Mouse (Mus musculus): ENCODE data around the gene Fsd2. TPM values are rescaled to one million over a fixed set of nuclear protein-coding genes. Genes with fewer than 3 reads are reported as not detected.

Gene Fsd2
- polyA plus RNA-seq, 1 experiment from 2014 or later: 52.6 TPM

- peaks cover 93% of the 10 kb centered on the region for H3K36me3 ChIP-seq
- no peak overlapping the region for H3K4me2 ChIP-seq
- no peak overlapping the region for H3K9ac ChIP-seq
- ATAC-seq (ENCODE audit: extremely low read depth, insufficient number of reproducible peaks, low FRiP score, low TSS enrichment): no peak
- 36% methylated on average over 2 of the region's 2 CpGs for WGBS
- no peak overlapping the region for H3K4me3 ChIP-seq
- no peaks in the 10 kb centered on the region for H3K4me1 ChIP-seq
- no peak overlapping the region for H3K27ac ChIP-seq (replicated peaks)
- no peaks in the 10 kb centered on the region for H3K27me3 ChIP-seq (replicated peaks)
- H3K9me3 ChIP-seq: 0 out of 2 replicates have a peak, but pooled peaks cover 2% of the 10 kb centered on the region
Observed at GRCm38 (mm10) chr7:81539565-81539964, 27.2 kb downstream of the Fsd2 start.

DNA sequence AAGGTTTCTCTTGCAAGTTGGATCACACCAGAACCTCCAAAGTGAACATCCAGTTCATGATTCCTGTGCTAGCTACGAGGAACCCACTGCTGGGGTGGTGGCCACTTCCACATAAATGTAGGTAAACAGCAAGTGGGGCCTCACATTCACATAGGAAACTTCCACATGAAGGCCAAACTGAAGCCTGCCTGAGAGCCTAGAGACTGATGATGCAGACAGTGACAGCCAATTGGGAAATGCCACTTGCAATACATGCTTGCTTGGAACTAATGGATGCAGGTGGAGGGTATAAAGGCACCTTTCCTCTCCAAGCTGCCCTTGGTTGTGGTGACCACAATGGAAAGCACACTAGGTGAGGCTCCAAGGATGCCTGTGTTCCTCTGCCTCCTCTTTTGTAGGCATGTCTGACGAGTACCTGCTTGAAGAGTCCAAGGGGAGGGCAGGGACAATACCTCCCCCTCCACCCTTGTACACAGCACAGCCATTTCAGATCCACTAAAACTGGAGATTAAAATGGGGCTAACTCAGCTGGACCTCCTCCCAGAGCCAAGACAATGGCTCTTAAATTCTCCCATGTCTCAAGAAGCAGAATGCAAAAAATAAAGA lies 28.6 kb downstream of the Fsd2 start:
- H3K4me1 ChIP-seq: no peaks in the 10 kb centered on the region
- ATAC-seq (ENCODE audit: extremely low read depth, insufficient number of reproducible peaks, low FRiP score, low TSS enrichment): no peak
- 0 out of 2 replicates have a peak, but pooled peaks cover 3% of the 10 kb centered on the region for H3K9me3 ChIP-seq
- H3K36me3 ChIP-seq: peaks cover 95% of the 10 kb centered on the region
- H3K27ac ChIP-seq (replicated peaks): no peak overlapping the region
- WGBS: 67% methylated on average over 2 of the region's 2 CpGs
- no peak overlapping the region for H3K9ac ChIP-seq
- H3K27me3 ChIP-seq (replicated peaks): no peaks in the 10 kb centered on the region
- H3K4me3 ChIP-seq: no peak overlapping the region
- no peak overlapping the region for H3K4me2 ChIP-seq

DNA sequence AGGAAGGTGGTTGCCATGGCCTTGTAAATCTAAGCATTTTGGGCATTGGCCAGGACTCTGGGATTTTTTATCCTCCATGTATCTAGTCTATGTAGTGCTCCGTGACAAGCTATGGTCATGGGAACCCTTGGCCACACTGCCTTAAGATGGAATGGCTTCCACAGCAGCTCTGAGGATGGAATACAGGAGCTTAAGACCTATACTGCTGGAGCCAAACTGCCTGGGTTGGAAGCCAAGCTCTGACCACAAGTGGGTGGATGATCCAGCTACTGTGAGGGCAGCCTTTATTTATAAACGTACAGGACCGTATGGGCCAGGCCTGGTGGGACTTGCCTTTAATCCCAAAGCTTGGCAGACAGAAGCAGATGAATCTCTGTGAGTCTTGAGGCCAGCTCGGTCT lies 30.3 kb downstream of the Fsd2 start:
- H3K9ac ChIP-seq: no peak overlapping the region

DNA sequence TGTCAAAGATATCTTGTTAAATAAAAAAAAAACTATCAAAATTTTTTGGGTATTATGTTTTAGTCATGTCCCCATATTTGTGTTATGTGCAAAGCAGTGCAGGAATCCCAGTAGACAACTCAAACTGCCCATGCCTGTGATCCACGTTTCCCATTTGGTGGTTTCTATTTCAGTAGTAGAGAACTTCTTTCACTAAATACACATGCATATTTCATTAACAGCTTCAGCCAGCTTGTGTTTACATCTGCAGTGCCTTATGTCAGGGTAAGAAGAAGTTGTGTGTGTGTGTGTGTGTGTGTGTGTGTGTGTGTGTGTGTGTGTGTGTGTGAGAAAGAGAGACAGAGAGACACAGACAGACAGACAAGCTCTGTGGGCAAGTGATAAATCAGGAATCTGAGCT lies 35.3 kb downstream of the Fsd2 start:
- Histone ChIP-seq H3K4me3 (no peak overlapping the region), H3K9me3 (0 out of 2 replicates have a peak, but pooled peaks cover 3% of the 10 kb centered on the region), H3K4me1 (0 out of 2 replicates have a peak, but pooled peaks cover under 1% of the 10 kb centered on the region), H3K4me2 (no peak overlapping the region), H3K27me3 (replicated peaks) (no peaks in the 10 kb centered on the region), H3K36me3 (peaks cover 98% of the 10 kb centered on the region), H3K9ac (no peak overlapping the region), H3K27ac (replicated peaks) (no peak overlapping the region)
- WGBS: 81% methylated on average over 1 of the region's 1 CpGs
- ATAC-seq (ENCODE audit: extremely low read depth, insufficient number of reproducible peaks, low FRiP score, low TSS enrichment): no peak

More for the DNA sequence above, 30.3 kb downstream of the Fsd2 start:
- no peak for ATAC-seq (ENCODE audit: extremely low read depth, insufficient number of reproducible peaks, low FRiP score, low TSS enrichment)
- H3K27ac ChIP-seq (replicated peaks): no peak overlapping the region
- 0 out of 2 replicates have a peak, but pooled peaks cover 3% of the 10 kb centered on the region for H3K9me3 ChIP-seq
- no peaks in the 10 kb centered on the region for H3K4me1 ChIP-seq
- no peaks in the 10 kb centered on the region for H3K27me3 ChIP-seq (replicated peaks)
- H3K4me3 ChIP-seq: no peak overlapping the region
- WGBS: 90% methylated on average over 4 of the region's 4 CpGs
- H3K4me2 ChIP-seq: no peak overlapping the region
- H3K36me3 ChIP-seq: peaks cover 96% of the 10 kb centered on the region

GRCm38 (mm10) chr7:81528918-81529317 lies 37.8 kb downstream of the Fsd2 start:
- no peak overlapping the region for H3K4me2 ChIP-seq
- H3K27ac ChIP-seq (replicated peaks): no peak overlapping the region
- peaks cover 18% of the 10 kb centered on the region for H3K4me1 ChIP-seq
- H3K9me3 ChIP-seq: no peaks in the 10 kb centered on the region
- H3K9ac ChIP-seq: no peak overlapping the region
- no peak overlapping the region for H3K4me3 ChIP-seq
- 89% methylated on average over 8 of the region's 8 CpGs for WGBS
- no peak for ATAC-seq (ENCODE audit: extremely low read depth, insufficient number of reproducible peaks, low FRiP score, low TSS enrichment)
- H3K27me3 ChIP-seq (replicated peaks): no peaks in the 10 kb centered on the region
- peaks cover 90% of the 10 kb centered on the region for H3K36me3 ChIP-seq

DNA sequence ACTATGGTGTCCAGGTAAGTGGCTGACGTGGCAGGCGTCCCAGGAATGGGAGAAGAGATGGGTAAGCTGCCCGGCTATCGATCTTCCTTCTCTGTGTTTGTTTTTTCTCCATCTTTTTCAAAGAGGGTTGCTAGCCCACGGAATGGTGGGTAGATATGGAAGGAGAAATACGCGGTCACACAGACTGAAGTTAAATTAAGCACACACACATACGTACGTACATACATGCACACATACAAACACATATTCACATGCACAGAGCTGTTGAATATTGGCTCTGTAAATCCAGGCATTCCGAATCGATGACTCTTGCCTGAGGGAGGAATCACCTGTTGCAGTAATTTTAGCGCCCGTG lies 43.1 kb downstream of the Fsd2 start:
- H3K36me3 ChIP-seq: peaks cover 37% of the 10 kb centered on the region
- peak overlapping the region; percentile 89 for H3K9ac ChIP-seq
- H3K27ac ChIP-seq (replicated peaks): peak overlapping the region; percentile 95
- no peak for ATAC-seq (ENCODE audit: extremely low read depth, insufficient number of reproducible peaks, low FRiP score, low TSS enrichment)
- H3K4me2 ChIP-seq: peak overlapping the region; percentile 92
- 7% methylated on average over 13 of the region's 13 CpGs for WGBS
- no peaks in the 10 kb centered on the region for H3K27me3 ChIP-seq (replicated peaks)
- no peaks in the 10 kb centered on the region for H3K9me3 ChIP-seq
- H3K4me1 ChIP-seq: peaks cover 25% of the 10 kb centered on the region
- peak overlapping the region; percentile 75 for H3K4me3 ChIP-seq

DNA sequence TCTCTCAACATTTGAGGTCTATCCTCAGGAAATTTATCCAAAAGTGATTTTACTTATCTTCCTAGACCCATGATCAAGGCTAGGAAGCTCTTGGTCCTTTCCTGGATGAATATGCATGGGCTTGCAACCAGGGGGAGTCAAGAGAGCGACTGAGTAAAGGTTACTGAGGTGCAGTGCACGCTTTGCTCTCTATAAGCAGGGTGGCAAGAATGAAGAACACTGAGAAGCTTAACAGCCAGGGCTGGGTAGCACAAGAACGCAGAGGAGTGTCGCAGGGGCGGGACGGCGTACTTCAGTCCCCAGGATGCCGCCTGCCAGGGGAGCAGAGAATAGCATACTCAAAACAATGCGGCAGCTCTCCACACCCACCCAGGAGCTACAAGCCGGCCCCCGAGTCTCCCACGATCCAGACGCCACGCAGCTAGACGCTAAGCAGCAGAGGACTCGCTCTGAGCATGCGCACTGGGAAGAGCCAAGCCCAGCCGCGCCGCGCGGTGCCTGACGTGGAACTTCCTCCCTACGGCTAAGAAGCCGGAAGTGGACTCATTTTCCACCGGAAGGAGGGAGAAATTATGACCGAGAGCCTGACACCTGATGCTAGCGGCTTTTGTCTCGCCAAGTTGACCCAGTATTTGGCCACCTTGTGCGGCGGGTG lies 43.6 kb downstream of the Fsd2 start:
- Histone ChIP-seq H3K27ac (replicated peaks) (peak overlapping the region; percentile 95), H3K4me1 (peaks cover 25% of the 10 kb centered on the region), H3K4me2 (peak overlapping the region; percentile 92), H3K27me3 (replicated peaks) (no peaks in the 10 kb centered on the region), H3K36me3 (peaks cover 32% of the 10 kb centered on the region), H3K4me3 (peak overlapping the region; percentile 75), H3K9ac (peak overlapping the region; percentile 89), H3K9me3 (no peaks in the 10 kb centered on the region)
- peak; percentile 92 for ATAC-seq (ENCODE audit: extremely low read depth, insufficient number of reproducible peaks, low FRiP score, low TSS enrichment)
- under 1% methylated on average over 31 of the region's 31 CpGs for WGBS

GRCm38 (mm10) chr7:81516154-81517030 lies 50.4 kb downstream of the Fsd2 start:
- Histone ChIP-seq H3K4me2 (no peak overlapping the region), H3K9me3 (no peaks in the 10 kb centered on the region), H3K9ac (no peak overlapping the region), H3K4me1 (no peaks in the 10 kb centered on the region), H3K36me3 (no peaks in the 10 kb centered on the region), H3K27ac (replicated peaks) (no peak overlapping the region), H3K4me3 (no peak overlapping the region), H3K27me3 (replicated peaks) (peaks cover 26% of the 10 kb centered on the region; the same call in 1 of the 2 replicates)
- no peak for ATAC-seq (ENCODE audit: extremely low read depth, insufficient number of reproducible peaks, low FRiP score, low TSS enrichment)
- WGBS: 63% methylated on average over 6 of the region's 6 CpGs

DNA sequence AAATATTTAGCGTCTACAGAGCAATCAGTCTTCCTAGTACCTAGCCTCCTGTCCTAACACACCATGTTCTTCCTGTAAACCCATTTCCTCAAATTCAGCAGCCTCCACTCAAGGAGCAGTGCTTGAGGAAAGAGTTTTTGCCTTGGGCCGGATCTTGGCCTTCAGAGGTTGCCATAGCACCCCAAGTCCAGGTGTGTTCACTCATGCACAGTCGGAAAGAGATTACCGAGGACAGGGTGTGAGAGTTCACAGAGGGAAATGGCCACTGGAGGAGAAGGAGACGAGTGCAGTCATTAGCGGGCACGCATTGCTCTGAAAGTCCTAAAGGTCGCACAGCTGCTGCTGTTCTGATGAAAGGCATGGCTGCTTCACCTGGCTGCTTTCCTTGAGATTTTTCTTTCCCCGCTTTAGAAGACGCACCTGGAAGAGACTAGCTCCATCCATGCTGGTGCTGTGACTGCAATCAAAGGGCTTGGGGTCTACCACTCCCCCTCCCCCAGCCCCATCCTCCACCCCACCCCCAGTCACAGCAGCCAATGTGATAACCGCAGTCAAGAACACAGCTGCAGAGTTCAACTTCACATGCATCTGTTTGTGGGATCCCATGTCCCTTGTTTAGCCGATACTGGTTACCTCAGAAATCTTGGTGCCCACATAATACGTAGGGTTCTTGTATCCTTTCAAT lies 51.7 kb downstream of the Fsd2 start:
- Histone ChIP-seq H3K9ac (no peak overlapping the region), H3K4me3 (no peak overlapping the region), H3K4me1 (no peaks in the 10 kb centered on the region), H3K9me3 (no peaks in the 10 kb centered on the region), H3K4me2 (no peak overlapping the region), H3K36me3 (no peaks in the 10 kb centered on the region), H3K27me3 (replicated peaks) (peaks cover 26% of the 10 kb centered on the region; the same call in 1 of the 2 replicates), H3K27ac (replicated peaks) (no peak overlapping the region)
- no peak for ATAC-seq (ENCODE audit: extremely low read depth, insufficient number of reproducible peaks, low FRiP score, low TSS enrichment)
- 45% methylated on average over 13 of the region's 13 CpGs for WGBS

DNA sequence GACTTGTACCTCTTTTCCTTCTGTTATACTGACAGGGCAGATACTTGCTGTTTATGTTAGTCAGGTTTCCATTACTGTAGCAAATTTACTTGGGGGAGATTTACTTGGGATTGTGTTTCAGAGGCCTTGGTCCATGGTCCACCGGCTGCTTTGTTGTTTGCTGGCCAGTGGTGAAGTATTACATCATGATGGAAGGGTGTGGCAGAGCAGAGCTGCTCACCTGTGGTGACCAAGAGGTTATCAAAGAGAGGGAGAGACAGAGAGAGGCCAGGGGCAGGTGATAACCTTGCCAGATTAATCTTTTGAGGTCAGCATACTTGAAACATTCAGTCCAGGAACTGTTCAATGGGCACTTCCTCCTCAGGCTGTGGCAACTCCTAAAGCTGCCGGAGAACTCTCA lies 65.7 kb downstream of the Fsd2 start:
- peaks cover 23% of the 10 kb centered on the region for H3K27me3 ChIP-seq (replicated peaks)
- H3K36me3 ChIP-seq: no peaks in the 10 kb centered on the region
- WGBS: 71% methylated on average over 2 of the region's 2 CpGs
- H3K9ac ChIP-seq: no peak overlapping the region
- no peaks in the 10 kb centered on the region for H3K4me1 ChIP-seq
- H3K4me2 ChIP-seq: no peak overlapping the region
- no peak overlapping the region for H3K27ac ChIP-seq (replicated peaks)
- no peaks in the 10 kb centered on the region for H3K9me3 ChIP-seq
- no peak overlapping the region for H3K4me3 ChIP-seq
- ATAC-seq (ENCODE audit: extremely low read depth, insufficient number of reproducible peaks, low FRiP score, low TSS enrichment): no peak

GRCm38 (mm10) chr7:81498181-81498580 lies 68.6 kb downstream of the Fsd2 start, which contains the start of gene BC048679:
Gene BC048679, minus strand, starts transcription at chr7:81498281.
- Histone ChIP-seq H3K27ac (replicated peaks) (no peak within 1 kb of the TSS), H3K4me2 (no peak within 1 kb of the TSS), H3K4me3 (no peak within 1 kb of the TSS), H3K9me3 (no peaks in the 10 kb centered on the region), H3K4me1 (peaks cover 6% of the 10 kb centered on the region), H3K36me3 (no peaks in the 10 kb centered on the region), H3K9ac (no peak within 1 kb of the TSS), H3K27me3 (replicated peaks) (peaks cover 52% of the 10 kb centered on the region)
- no peak for ATAC-seq (ENCODE audit: extremely low read depth, insufficient number of reproducible peaks, low FRiP score, low TSS enrichment)
- 33% methylated on average over 7 of the region's 7 CpGs for WGBS

Measured in heart, embryonic 13.5 days (tissue).